15 mouse cellular contexts compared by ENCODE assay signal in genomic region chr6:86160878-86161277, GRCm38 (mm10). TPM values are rescaled to one million over a fixed set of nuclear protein-coding genes. Genes with fewer than 3 reads are reported as not detected.
"Had no signal": no experiment of that assay in that cellular context is flagged by ENCODE, and none has a peak within 500 bp of the region (broad histone marks: within the 10 kb centered on the region; RNA-seq: fewer than 3 reads in every experiment).

No protein-coding gene starts in this region.

- H3K9ac ChIP-seq: lung, embryonic 14.5 days; midbrain, embryonic 13.5 days; midbrain, embryonic 15.5 days; neural tube, embryonic 12.5 days; stomach, embryonic 15.5 days had no signal

- H3K36me3 ChIP-seq: midbrain, embryonic 13.5 days; midbrain, embryonic 15.5 days; neural tube, embryonic 12.5 days; stomach, embryonic 15.5 days had no signal

- H3K4me1 ChIP-seq: midbrain, embryonic 15.5 days; neural tube, embryonic 12.5 days had no signal

- H3K4me2 ChIP-seq: lung, embryonic 14.5 days; midbrain, embryonic 11.5 days; midbrain, embryonic 13.5 days; midbrain, embryonic 15.5 days; neural tube, embryonic 12.5 days; stomach, embryonic 15.5 days had no signal

- DNase-seq: lung, adult 18-20 months; lung, embryonic 14.5 days; lung, postnatal 10 days; lung, postnatal 4 days; right cerebral cortex, postnatal 14 days; thymus, adult 18-20 months; thymus, postnatal 14 days; thymus, postnatal 36 days had no signal

- H3K9me3 ChIP-seq: midbrain, embryonic 13.5 days; midbrain, embryonic 15.5 days; neural tube, embryonic 12.5 days; stomach, embryonic 15.5 days had no signal

- H3K27ac ChIP-seq: midbrain, embryonic 13.5 days; midbrain, embryonic 15.5 days; neural tube, embryonic 12.5 days; stomach, embryonic 15.5 days had no signal

- H3K4me3 ChIP-seq: midbrain, embryonic 13.5 days; midbrain, embryonic 15.5 days; neural tube, embryonic 12.5 days; stomach, embryonic 15.5 days had no signal

- ATAC-seq: midbrain, embryonic 13.5 days; midbrain, embryonic 15.5 days had no signal

- H3K27me3 ChIP-seq: midbrain, embryonic 15.5 days; neural tube, embryonic 12.5 days; stomach, embryonic 15.5 days had no signal

RNA-seq across cellular contexts. Expression of gene Tgfa, which starts 34.1 kb away (rescaled TPM):
- total RNA-seq: megakaryocyte, adult 5-6 weeks; monocyte, adult 5-6 weeks had no signal
